Mouse (Mus musculus) kidney, postnatal 10 days (tissue): ENCODE results near the gene Acad11.
A peak's percentile ranks its signal among the peaks of the same experiment; 100 is the strongest.

Source experiments
- DNase-seq: peaks from one replicate; pipeline ENCODE4 v3.0.0; 2021; ENCODE audit warnings: mixed read lengths

The Acad11 gene

GRCm38 (mm10) chr9:104085730-104086429 is 22.7 kb downstream of the Acad11 start:
- no peak for DNase-seq

GRCm38 (mm10) chr9:104088555-104088954 is 25.4 kb downstream of the Acad11 start:
- DNase-seq, result peak; percentile 51

- no peak for DNase-seq
Measured at GRCm38 (mm10) chr9:104092945-104093344, 29.8 kb downstream of the Acad11 start.

- no peak for DNase-seq
Measured at GRCm38 (mm10) chr9:104098256-104098655, 35.1 kb downstream of the Acad11 start.

- no peak for DNase-seq
Measured at GRCm38 (mm10) chr9:104099060-104099459, 35.9 kb downstream of the Acad11 start.

GRCm38 (mm10) chr9:104100822-104101221 is 37.6 kb downstream of the Acad11 start:
- DNase-seq, result peak; percentile 43

GRCm38 (mm10) chr9:104101458-104101857 is 38.3 kb downstream of the Acad11 start:
- peak; percentile 38 for DNase-seq

- DNase-seq, result no peak
Measured at GRCm38 (mm10) chr9:104102301-104102700, 39.1 kb downstream of the Acad11 start.

GRCm38 (mm10) chr9:104102901-104103300 is 39.7 kb downstream of the Acad11 start:
- DNase-seq, result no peak

GRCm38 (mm10) chr9:104104986-104105385 is 41.8 kb downstream of the Acad11 start:
- no peak for DNase-seq

GRCm38 (mm10) chr9:104106930-104107329 is 43.8 kb downstream of the Acad11 start:
- no peak for DNase-seq

- no peak for DNase-seq
Measured at GRCm38 (mm10) chr9:104107482-104107881, 44.3 kb downstream of the Acad11 start.

GRCm38 (mm10) chr9:104108571-104109143 is 45.5 kb downstream of the Acad11 start:
- no peak for DNase-seq

GRCm38 (mm10) chr9:104109151-104109550 is 46.0 kb downstream of the Acad11 start:
- no peak for DNase-seq

GRCm38 (mm10) chr9:104123101-104123500 is 59.9 kb downstream of the Acad11 start:
- no peak for DNase-seq

- peak; percentile 29 for DNase-seq
Measured at GRCm38 (mm10) chr9:104123622-104124021, 60.4 kb downstream of the Acad11 start.

GRCm38 (mm10) chr9:104126833-104127232 is 63.7 kb downstream of the Acad11 start, which contains the start of gene Ackr4:
TSS of gene Ackr4 (minus strand) at chr9:104126933.
- DNase-seq, result no peak

- DNase-seq, result no peak
Measured at GRCm38 (mm10) chr9:104128110-104128509, 64.9 kb downstream of the Acad11 start.

- DNase-seq, result peak; percentile 19
Measured at GRCm38 (mm10) chr9:104130141-104130755, 67.1 kb downstream of the Acad11 start.

GRCm38 (mm10) chr9:104140351-104140750 is 77.2 kb downstream of the Acad11 start:
- DNase-seq, result no peak

- DNase-seq, result no peak
Measured at GRCm38 (mm10) chr9:104142805-104143204, 79.6 kb downstream of the Acad11 start.

GRCm38 (mm10) chr9:104144314-104144996 is 81.3 kb downstream of the Acad11 start:
- DNase-seq, result no peak

GRCm38 (mm10) chr9:104146683-104147082 is 83.5 kb downstream of the Acad11 start:
- no peak for DNase-seq
